Mouse (Mus musculus): ENCODE measurements at regions not wholly inside any gene's neighbourhood (a gene's known extent, or its start where the extent isn't known, plus 50 kb on each side); places are given as distances from the start of the nearest gene placed in this dataset.

DNA sequence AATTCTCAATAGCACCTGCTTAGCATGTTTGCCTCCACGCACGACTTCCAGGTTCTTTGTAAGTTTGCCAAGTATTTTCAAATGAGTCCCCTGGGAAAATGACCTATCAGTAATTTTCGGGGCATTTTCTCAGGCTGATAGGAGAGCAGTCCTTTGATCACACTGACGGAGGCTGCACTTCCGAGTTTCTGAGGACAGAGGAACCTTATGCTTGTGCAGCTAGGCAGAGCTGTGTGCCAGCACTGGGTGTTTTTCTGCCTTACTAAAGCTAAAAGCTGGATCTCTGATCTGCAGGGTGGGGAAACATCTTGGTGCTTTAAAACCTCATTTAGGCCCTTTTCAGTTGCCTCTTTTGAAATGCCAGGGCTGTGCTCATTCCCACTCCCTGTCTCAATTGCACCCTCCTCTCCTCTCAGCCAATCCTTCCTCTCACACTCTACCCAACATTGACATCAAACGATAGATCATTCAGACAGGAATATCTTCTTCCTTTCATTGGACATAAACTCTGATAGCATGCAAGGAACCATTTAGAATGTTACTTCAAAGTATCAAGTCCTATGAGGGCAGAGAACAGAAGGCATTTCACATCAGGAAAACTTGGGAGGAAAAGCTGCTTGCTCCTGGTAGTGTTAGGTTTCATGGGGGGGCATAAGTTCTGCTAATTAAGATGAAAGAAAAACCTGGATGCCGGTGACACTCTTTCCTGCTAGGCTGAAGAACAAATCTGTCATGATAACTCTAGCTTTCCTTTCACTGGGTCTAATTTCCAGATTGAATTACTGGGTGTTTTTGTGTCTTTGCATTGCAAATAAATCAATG, 95.3 kb downstream of the Lurap1l start:
- H3K4me1 ChIP-seq (ENCODE audit: control insufficient read depth in 1 of 2, insufficient read depth in 2 of 2, low read length in 2 of 2): no peaks in the 10 kb centered on the region
- H3K79me2 ChIP-seq (ENCODE audit: control insufficient read depth, insufficient read depth, low read length, poor library complexity): no peaks in the 10 kb centered on the region; the same call in 1 of the 2 replicates
- H3K9ac ChIP-seq (ENCODE audit: control insufficient read depth, low read depth, low read length, poor library complexity, severe bottlenecking): no peak overlapping the region
- no peaks in the 10 kb centered on the region for H3K9me3 ChIP-seq (replicated peaks; ENCODE audit: insufficient read depth, low read length)
- H3K36me3 ChIP-seq (ENCODE audit: control insufficient read depth in 1 of 2, insufficient read depth in 2 of 2, low read length in 2 of 2): no peaks in the 10 kb centered on the region
- DNase-seq (ENCODE audit: low read depth, low spot score): no peak
- TF ChIP-seq TBP (IDR thresholded peaks at IDR 0.05; ENCODE audit: low read depth, low read length): no peak
- no peak for TF ChIP-seq USF2 (IDR thresholded peaks at IDR 0.05; ENCODE audit: borderline replicate concordance in 1 of 2, insufficient read depth in 1 of 2, low read depth in 1 of 2, low read length in 2 of 2)
- TF ChIP-seq KAT2A (conservative IDR thresholded peaks at IDR 0.05; ENCODE audit: low read depth, low read length): no peak
- no peak overlapping the region for H3K4me3 ChIP-seq (ENCODE audit: control insufficient read depth in 1 of 2, insufficient read depth in 1 of 2, low read depth in 2 of 2, low read length in 2 of 2)
- H3K27ac ChIP-seq (ENCODE audit: control insufficient read depth, low read depth, low read length): no peak overlapping the region
- H3K27me3 ChIP-seq (ENCODE audit: control insufficient read depth in 1 of 2, insufficient read depth in 2 of 2, low read length in 2 of 2): no peaks in the 10 kb centered on the region

DNA sequence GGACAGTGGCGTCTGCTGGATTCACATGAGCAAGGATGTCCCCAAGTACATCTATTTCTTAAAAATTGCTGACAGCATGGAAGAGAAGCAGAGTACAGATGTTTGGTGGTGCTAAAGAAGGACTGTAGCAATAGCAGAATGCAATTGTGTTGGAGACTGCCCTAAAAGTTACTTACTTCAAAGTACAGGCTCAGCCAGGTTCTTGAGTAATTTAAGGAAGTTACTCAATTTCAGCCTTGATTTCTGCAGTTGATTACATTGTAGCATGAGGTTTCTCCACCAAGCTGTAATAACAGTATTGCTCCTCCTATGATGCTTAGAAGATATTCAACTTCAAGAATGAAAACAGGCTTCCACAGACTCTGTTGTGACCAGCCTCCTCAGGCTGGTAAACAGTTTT, 96.1 kb downstream of the Lurap1l start:
- no peaks in the 10 kb centered on the region for H3K27me3 ChIP-seq (ENCODE audit: control insufficient read depth in 1 of 2, insufficient read depth in 2 of 2, low read length in 2 of 2)
- no peaks in the 10 kb centered on the region; the same call in 1 of the 2 replicates for H3K79me2 ChIP-seq (ENCODE audit: control insufficient read depth, insufficient read depth, low read length, poor library complexity)
- TF ChIP-seq HCFC1 (IDR thresholded peaks at IDR 0.05; ENCODE audit: low read depth, low read length): no peak
- no peak overlapping the region for H3K4me3 ChIP-seq (ENCODE audit: control insufficient read depth in 1 of 2, insufficient read depth in 1 of 2, low read depth in 2 of 2, low read length in 2 of 2)
- no peak overlapping the region for H3K27ac ChIP-seq (ENCODE audit: control insufficient read depth, low read depth, low read length)
- no peak for DNase-seq (ENCODE audit: low read depth, low spot score)
- no peaks in the 10 kb centered on the region for H3K36me3 ChIP-seq (ENCODE audit: control insufficient read depth in 1 of 2, insufficient read depth in 2 of 2, low read length in 2 of 2)
- no peak overlapping the region for H3K9ac ChIP-seq (ENCODE audit: control insufficient read depth, low read depth, low read length, poor library complexity, severe bottlenecking)
- no peaks in the 10 kb centered on the region for H3K9me3 ChIP-seq (replicated peaks; ENCODE audit: insufficient read depth, low read length)
- no peaks in the 10 kb centered on the region for H3K4me1 ChIP-seq (ENCODE audit: control insufficient read depth in 1 of 2, insufficient read depth in 2 of 2, low read length in 2 of 2)

DNA sequence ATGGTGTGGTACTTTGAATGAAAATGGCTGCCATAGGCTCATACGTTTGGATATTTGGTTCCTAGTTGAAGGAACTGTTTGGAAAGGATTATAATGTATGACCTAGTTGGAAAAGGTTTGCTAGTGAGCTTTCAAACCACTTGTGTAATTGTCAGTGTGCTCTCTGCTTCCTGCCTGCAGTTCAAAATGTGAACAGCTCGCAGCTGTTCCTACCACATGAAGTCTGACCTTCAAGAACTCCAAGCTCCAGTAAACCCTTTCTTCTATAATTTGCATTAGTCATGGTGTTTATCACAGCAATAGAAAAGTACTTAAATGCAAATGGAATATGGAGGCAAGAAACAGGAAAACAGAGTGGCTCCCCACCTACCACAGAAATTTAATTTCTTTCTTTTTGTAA, 111.4 kb downstream of the Lurap1l start:
- H3K27ac ChIP-seq (ENCODE audit: control insufficient read depth, low read depth, low read length): no peak overlapping the region
- TF ChIP-seq CTCF (IDR thresholded peaks at IDR 0.05 in 2 of 3, conservative IDR thresholded peaks at IDR 0.05 in 1 of 3; ENCODE audit: control insufficient read depth in 1 of 3, insufficient read depth in 1 of 3, low read depth in 2 of 3, low read length in 3 of 3, poor library complexity in 1 of 3, severe bottlenecking in 1 of 3) (no peak), E2F4 (IDR thresholded peaks at IDR 0.05; ENCODE audit: borderline replicate concordance, low read depth, low read length) (no peak), NRF1 (IDR thresholded peaks at IDR 0.05; ENCODE audit: insufficient read depth, low read depth, low read length, poor library complexity, severe bottlenecking) (no peak), CHD1 (IDR thresholded peaks at IDR 0.05; ENCODE audit: low read depth, low read length) (no peak), SMC3 (IDR thresholded peaks at IDR 0.05; ENCODE audit: low read depth, low read length) (no peak), POLR2AphosphoS5 (IDR thresholded peaks at IDR 0.05; ENCODE audit: borderline replicate concordance, low read depth, low read length) (no peak), SIN3A (IDR thresholded peaks at IDR 0.05; ENCODE audit: low read length) (no peak), EP300 (IDR thresholded peaks at IDR 0.05; ENCODE audit: low read depth in 1 of 2, low read length in 2 of 2) (no peak), MAX (IDR thresholded peaks at IDR 0.05; ENCODE audit: low read length) (no peak), MEF2A (IDR thresholded peaks at IDR 0.05; ENCODE audit: extremely low read depth, insufficient replicate concordance, low read depth, low read length, poor library complexity, severe bottlenecking) (no peak), MXI1 (IDR thresholded peaks at IDR 0.05; ENCODE audit: low read depth, low read length) (no peak), NELFE (IDR thresholded peaks at IDR 0.05; ENCODE audit: low read depth, low read length) (no peak)
- H3K9me3 ChIP-seq (replicated peaks; ENCODE audit: insufficient read depth, low read length): no peaks in the 10 kb centered on the region
- H3K36me3 ChIP-seq (ENCODE audit: control insufficient read depth in 1 of 2, insufficient read depth in 2 of 2, low read length in 2 of 2): no peaks in the 10 kb centered on the region
- no peak for DNase-seq (ENCODE audit: low read depth, low spot score)
- no peaks in the 10 kb centered on the region for H3K4me1 ChIP-seq (ENCODE audit: control insufficient read depth in 1 of 2, insufficient read depth in 2 of 2, low read length in 2 of 2)
- H3K27me3 ChIP-seq (ENCODE audit: control insufficient read depth in 1 of 2, insufficient read depth in 2 of 2, low read length in 2 of 2): no peaks in the 10 kb centered on the region
- no peak overlapping the region for H3K9ac ChIP-seq (ENCODE audit: control insufficient read depth, low read depth, low read length, poor library complexity, severe bottlenecking)
- H3K4me3 ChIP-seq (ENCODE audit: control insufficient read depth in 1 of 2, insufficient read depth in 1 of 2, low read depth in 2 of 2, low read length in 2 of 2): no peak overlapping the region
- H3K79me2 ChIP-seq (ENCODE audit: control insufficient read depth, insufficient read depth, low read length, poor library complexity): no peaks in the 10 kb centered on the region

Measured in MEL (cell line).